Mouse (Mus musculus): ENCODE data around the gene Pxdc1. TPM values are rescaled to one million over a fixed set of nuclear protein-coding genes. Genes with fewer than 3 reads are reported as not detected.

Pxdc1 gene
- polyA plus RNA-seq (2012; rRNA removed), result 9.2 and 12.0 TPM in 2 replicates

GRCm38 (mm10) chr13:34653391-34653790 lies at the start of gene Pxdc1:
TSS of gene Pxdc1 (minus strand) at chr13:34653486.

Other genes starting within 250 kb of the Pxdc1 start
- gene Fam50b, start 81.4 kb upstream of the Pxdc1 start, polyA plus RNA-seq (2012; rRNA removed), result 0.09 and 0.10 TPM in 2 replicates
- gene Prpf4b, start 221.8 kb upstream of the Pxdc1 start, polyA plus RNA-seq (2012; rRNA removed), result 121 and 132 TPM in 2 replicates

Data from central nervous system, embryonic 18 days (tissue).